Mouse (Mus musculus): ENCODE data around the gene Msmo1. TPM values are rescaled to one million over a fixed set of nuclear protein-coding genes. Genes with fewer than 3 reads are reported as not detected.

The Msmo1 gene
- total and polyA plus RNA-seq, 2 experiments from 2014 or later: 33.3 to 41.2 TPM

DNA sequence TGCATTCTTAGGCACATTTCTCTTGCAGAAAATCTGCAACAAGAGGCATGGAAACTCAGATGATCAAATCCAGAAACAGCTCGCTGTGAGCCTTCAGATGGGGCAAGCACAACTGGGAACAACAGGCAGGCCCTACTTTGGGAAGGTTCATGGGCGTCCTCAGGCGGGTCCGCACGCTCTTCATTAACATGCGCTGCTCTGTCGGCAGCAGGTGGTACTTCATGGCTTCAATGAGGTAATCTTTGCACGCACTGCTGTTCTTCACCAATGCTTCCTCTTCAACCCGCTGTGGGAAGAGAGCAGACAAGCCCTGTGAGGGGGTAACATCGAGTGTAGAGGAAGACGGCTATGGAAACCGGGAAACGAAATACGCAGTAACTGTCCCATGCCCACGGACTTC, 24.4 kb upstream of the Msmo1 start:
- Histone ChIP-seq H3K27ac (ENCODE audit: low read depth) (no peak overlapping the region), H3K4me3 (ENCODE audit: low read depth, low read length) (no peak overlapping the region), H3K4me2 (ENCODE audit: low read depth, low read length) (no peak overlapping the region), H3K4me1 (ENCODE audit: control insufficient read depth, insufficient read depth) (no peaks in the 10 kb centered on the region), H3K36me3 (replicated peaks; ENCODE audit: control insufficient read depth, insufficient read depth, low read length) (peaks cover 23% of the 10 kb centered on the region), H3K27me3 (ENCODE audit: control insufficient read depth, insufficient read depth, low read length) (no peaks in the 10 kb centered on the region), H3K9me3 (replicated peaks; ENCODE audit: control insufficient read depth, low read length) (no peaks in the 10 kb centered on the region), H3K9ac (replicated peaks; ENCODE audit: low read depth, low read length) (no peak overlapping the region)
- no peak for ATAC-seq (ENCODE audit: insufficient read depth, low read depth)
- WGBS: 95% methylated on average over 15 of the region's 15 CpGs
- no peak for TF ChIP-seq EP300 (IDR thresholded peaks at IDR 0.05; ENCODE audit: low read depth)
- no peak for DNase-seq (ENCODE audit: low spot score)

- no peak for TF ChIP-seq CTCF (IDR thresholded peaks at IDR 0.05; ENCODE audit: low read depth)
- no peak for TF ChIP-seq EP300 (IDR thresholded peaks at IDR 0.05; ENCODE audit: low read depth)
- DNase-seq (ENCODE audit: low spot score): no peak
- no peak for ATAC-seq (ENCODE audit: insufficient read depth, low read depth)
- H3K36me3 ChIP-seq (replicated peaks; ENCODE audit: control insufficient read depth, insufficient read depth, low read length): peaks cover 26% of the 10 kb centered on the region
- no peak overlapping the region for H3K4me3 ChIP-seq (ENCODE audit: low read depth, low read length)
- 70% methylated on average over 10 of the region's 10 CpGs for WGBS
- H3K9me3 ChIP-seq (replicated peaks; ENCODE audit: control insufficient read depth, low read length): no peaks in the 10 kb centered on the region
- no peak overlapping the region for H3K4me2 ChIP-seq (ENCODE audit: low read depth, low read length)
- no peaks in the 10 kb centered on the region for H3K4me1 ChIP-seq (ENCODE audit: control insufficient read depth, insufficient read depth)
- no peak overlapping the region for H3K9ac ChIP-seq (replicated peaks; ENCODE audit: low read depth, low read length)
- no peak overlapping the region for H3K27ac ChIP-seq (ENCODE audit: low read depth)
- H3K27me3 ChIP-seq (ENCODE audit: control insufficient read depth, insufficient read depth, low read length): no peaks in the 10 kb centered on the region
These were observed 12.8 kb upstream of the Msmo1 start for GRCm38 (mm10) chr8:64746215-64747058.

DNA sequence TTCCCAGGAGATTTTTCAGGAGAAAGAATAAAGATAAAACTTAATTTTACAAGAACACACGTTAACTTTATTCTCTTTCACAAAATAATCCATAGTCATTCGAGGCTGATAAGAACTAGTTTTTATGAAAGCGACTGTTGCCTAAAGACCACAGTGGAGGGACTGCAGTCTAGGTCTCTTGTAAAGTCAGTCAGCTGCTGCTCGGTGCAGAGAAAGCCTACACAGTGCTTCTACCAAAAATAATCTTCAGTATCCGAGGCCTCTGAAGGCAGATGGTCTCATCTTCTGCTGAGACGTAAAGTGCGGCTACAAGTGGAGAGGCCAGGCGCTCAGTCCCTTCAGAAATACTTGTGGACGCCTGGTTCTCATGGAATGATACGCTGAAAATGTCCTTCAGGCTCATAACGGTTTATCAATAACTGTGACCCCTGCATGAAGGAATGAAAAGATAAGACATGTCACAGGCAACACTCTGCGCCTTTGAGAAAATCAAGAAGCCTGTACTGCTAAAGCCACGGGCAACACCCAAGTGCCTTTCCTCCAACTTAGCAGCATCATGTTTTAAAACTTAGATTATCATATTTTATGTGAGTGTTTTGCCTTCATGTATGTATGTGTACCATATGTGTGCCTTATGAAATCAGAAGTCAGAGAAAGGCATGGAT, 7.1 kb upstream of the Msmo1 start:
- Histone ChIP-seq H3K9me3 (replicated peaks; ENCODE audit: control insufficient read depth, low read length) (no peaks in the 10 kb centered on the region), H3K36me3 (replicated peaks; ENCODE audit: control insufficient read depth, insufficient read depth, low read length) (no peaks in the 10 kb centered on the region), H3K27me3 (ENCODE audit: control insufficient read depth, insufficient read depth, low read length) (no peaks in the 10 kb centered on the region), H3K4me2 (ENCODE audit: low read depth, low read length) (no peak overlapping the region), H3K4me3 (ENCODE audit: low read depth, low read length) (no peak overlapping the region), H3K27ac (ENCODE audit: low read depth) (no peak overlapping the region), H3K4me1 (ENCODE audit: control insufficient read depth, insufficient read depth) (0 out of 2 replicates have a peak, but pooled peaks cover 13% of the 10 kb centered on the region), H3K9ac (replicated peaks; ENCODE audit: low read depth, low read length) (no peak overlapping the region)
- DNase-seq (ENCODE audit: low spot score) (no peak), ATAC-seq (ENCODE audit: insufficient read depth, low read depth) (no peak)
- no peak for TF ChIP-seq EP300 (IDR thresholded peaks at IDR 0.05; ENCODE audit: low read depth)
- no peak for TF ChIP-seq CTCF (IDR thresholded peaks at IDR 0.05; ENCODE audit: low read depth)
- 41% methylated on average over 13 of the region's 13 CpGs for WGBS

- WGBS: 60% methylated on average over 1 of the region's 1 CpGs
These were observed 5.3 kb upstream of the Msmo1 start for GRCm38 (mm10) chr8:64738916-64739315.

DNA sequence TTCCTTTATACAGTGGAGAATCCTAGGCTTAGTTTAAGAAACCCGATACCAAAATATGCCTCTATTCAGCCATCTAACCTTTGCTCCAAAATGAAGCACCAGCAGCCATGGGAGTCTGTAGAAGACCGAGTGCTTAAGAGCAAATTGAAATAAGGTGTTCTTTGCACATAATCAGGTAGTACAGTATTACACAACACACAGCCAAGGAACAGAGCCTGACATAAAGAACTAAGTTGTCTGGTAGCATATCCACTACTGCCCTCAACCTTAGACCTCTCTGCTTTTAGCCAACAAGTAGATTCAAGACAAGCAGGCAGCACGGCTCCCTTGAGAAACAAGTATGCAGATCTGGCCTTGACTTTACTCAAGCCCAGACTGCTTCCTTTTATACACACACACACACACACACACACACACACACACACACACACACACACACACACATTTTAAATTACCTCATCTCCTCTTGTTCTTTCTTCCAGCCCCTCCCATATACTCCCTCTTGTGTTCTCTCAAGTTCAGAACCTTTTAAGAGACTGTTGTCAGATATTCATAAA, 3.3 kb upstream of the Msmo1 start:
- 80% methylated on average over 3 of the region's 3 CpGs for WGBS
- Histone ChIP-seq H3K4me1 (ENCODE audit: control insufficient read depth, insufficient read depth) (peaks cover 16% of the 10 kb centered on the region; the same call in 1 of the 2 replicates), H3K9me3 (replicated peaks; ENCODE audit: control insufficient read depth, low read length) (no peaks in the 10 kb centered on the region), H3K27me3 (ENCODE audit: control insufficient read depth, insufficient read depth, low read length) (no peaks in the 10 kb centered on the region), H3K36me3 (replicated peaks; ENCODE audit: control insufficient read depth, insufficient read depth, low read length) (no peaks in the 10 kb centered on the region), H3K4me3 (ENCODE audit: low read depth, low read length) (no peak overlapping the region), H3K27ac (ENCODE audit: low read depth) (no peak overlapping the region), H3K9ac (replicated peaks; ENCODE audit: low read depth, low read length) (no peak overlapping the region), H3K4me2 (ENCODE audit: low read depth, low read length) (no peak overlapping the region)
- DNase-seq (ENCODE audit: low spot score) (no peak), ATAC-seq (ENCODE audit: insufficient read depth, low read depth) (no peak)
- no peak for TF ChIP-seq EP300 (IDR thresholded peaks at IDR 0.05; ENCODE audit: low read depth)

More at GRCm38 (mm10) chr8:64738916-64739315, 5.3 kb upstream of the Msmo1 start:
- TF ChIP-seq CTCF (IDR thresholded peaks at IDR 0.05; ENCODE audit: low read depth) (no peak), EP300 (IDR thresholded peaks at IDR 0.05; ENCODE audit: low read depth) (no peak)
- H3K36me3 ChIP-seq (replicated peaks; ENCODE audit: control insufficient read depth, insufficient read depth, low read length): no peaks in the 10 kb centered on the region
- ATAC-seq (ENCODE audit: insufficient read depth, low read depth) (no peak), DNase-seq (ENCODE audit: low spot score) (no peak)
- H3K9ac ChIP-seq (replicated peaks; ENCODE audit: low read depth, low read length): no peak overlapping the region
- H3K4me1 ChIP-seq (ENCODE audit: control insufficient read depth, insufficient read depth): 0 out of 2 replicates have a peak, but pooled peaks cover 13% of the 10 kb centered on the region
- H3K4me2 ChIP-seq (ENCODE audit: low read depth, low read length): no peak overlapping the region
- no peaks in the 10 kb centered on the region for H3K27me3 ChIP-seq (ENCODE audit: control insufficient read depth, insufficient read depth, low read length)
- no peaks in the 10 kb centered on the region for H3K9me3 ChIP-seq (replicated peaks; ENCODE audit: control insufficient read depth, low read length)
- no peak overlapping the region for H3K27ac ChIP-seq (ENCODE audit: low read depth)
- no peak overlapping the region for H3K4me3 ChIP-seq (ENCODE audit: low read depth, low read length)
